Mouse (Mus musculus) heart, adult 2 months (tissue): ENCODE data around the gene Rnd2. TPM values are rescaled to one million over a fixed set of nuclear protein-coding genes. Genes with fewer than 3 reads are reported as not detected.
"Not testable (repeated sequence)": the region's sequence is repeated elsewhere in the genome, so short reads cannot be mapped to it uniquely, and the experiment has no call there.

Experiments
- DNase-seq, 2 experiments: peaks; one replicate each; pipeline ENCODE4 v3.0.0; 2021
- H3K27ac ChIP-seq: fragments of 200-600 bp; 2 replicates; pipeline ENCODE4 v1.8.1; 2022
- H3K27me3 ChIP-seq: fragments of 200-500 bp; 2 replicates; pipeline ENCODE4 v1.6.1; 2012; ENCODE audit warnings: mild to moderate bottlenecking, low read length, inconsistent platforms, mixed read lengths; ENCODE audit not compliant: control insufficient read depth, insufficient read depth
- H3K36me3 ChIP-seq: fragments of 200-500 bp; 2 replicates; pipeline ENCODE4 v1.6.1; 2012; ENCODE audit warnings: low read length, inconsistent platforms; ENCODE audit not compliant: control insufficient read depth, insufficient read depth
- H3K4me1 ChIP-seq: fragments of 200-500 bp; 2 replicates; pipeline ENCODE4 v1.6.1; 2011; ENCODE audit warnings: low read length; ENCODE audit not compliant: control insufficient read depth, insufficient read depth
- H3K4me3 ChIP-seq: fragments of 200-600 bp; 2 replicates; pipeline ENCODE4 v1.8.1; 2022
- H3K79me2 ChIP-seq: fragments of 200-500 bp; replicated peaks from 2 replicates; pipeline ENCODE4 v1.6.1; 2012; ENCODE audit warnings: mild to moderate bottlenecking, inconsistent platforms, low read length, moderate library complexity, mixed read lengths; ENCODE audit not compliant: control insufficient read depth, insufficient read depth
- H3K9ac ChIP-seq: fragments of 200-500 bp; 2 replicates; pipeline ENCODE4 v1.6.1; 2012; ENCODE audit warnings: low read depth, mild to moderate bottlenecking, control low read depth, inconsistent platforms, low read length, mixed read lengths
- CTCF ChIP-seq: fragments of 200-600 bp; IDR thresholded peaks from 2 replicates; pipeline ENCODE4 v1.8.1; 2022; ENCODE audit warnings: antibody characterized with exemption, mild to moderate bottlenecking, moderate library complexity
- EP300 ChIP-seq: fragments of 200-500 bp; IDR thresholded peaks from 2 replicates; pipeline ENCODE4 v1.6.1; 2011; ENCODE audit warnings: low read depth, low read length, control low read depth; ENCODE audit not compliant: insufficient read depth
- POLR2A ChIP-seq: fragments of 200-500 bp; IDR thresholded peaks from 2 replicates; pipeline ENCODE4 v1.6.1; 2011; ENCODE audit warnings: mild to moderate bottlenecking, low read depth, low read length, control low read depth; ENCODE audit not compliant: insufficient read depth
- WGBS: fragments of 180-500 bp; shearing (Covaris S2); methylation state at CpG from one replicate; pipeline ENCODE4 v1.1.7; 2018; 5-methylcytosine and 5-hydroxymethylcytosine counted together
- intact Hi-C: fragments of 180-260 bp; cut with DNase I; formaldehyde crosslinking; loops from one replicate; pipeline ENCODE4 v1.15.1; 2025
- polyA plus RNA-seq: library from polyadenylated mRNA; depleted of rRNA; stranded (reverse); fragments of >200 nt; gene quantifications from 2 replicates; pipeline ENCODE4 v1.2.3, GENCODE M21; 2012
- total RNA-seq, 2 experiments: library from RNA; stranded (reverse); gene quantifications; 2 replicates each; pipeline ENCODE4 v1.2.3; 2021

Rnd2 gene
- total and polyA plus RNA-seq, 3 experiments, result 5.8 to 8.0 (median 6.5) TPM

DNA sequence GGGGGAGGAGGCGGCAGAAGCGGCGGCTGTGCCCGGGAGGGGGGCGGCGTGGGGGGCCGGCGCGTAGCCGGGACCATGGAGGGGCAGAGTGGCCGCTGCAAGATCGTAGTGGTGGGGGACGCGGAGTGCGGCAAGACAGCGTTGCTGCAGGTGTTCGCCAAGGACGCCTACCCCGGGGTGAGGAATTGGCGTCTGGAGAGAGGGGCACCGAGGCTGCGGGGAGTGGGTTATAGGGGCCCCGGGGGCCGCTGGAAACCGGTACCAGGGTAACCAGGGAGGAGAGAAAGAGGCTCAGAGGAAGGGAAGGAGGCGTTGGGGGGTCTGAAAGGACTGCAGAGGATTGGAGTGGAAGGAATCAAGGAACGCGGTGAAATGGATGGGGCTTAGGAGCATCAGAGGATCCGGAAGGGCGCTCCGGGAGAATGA lies 3.5 kb downstream of the Rnd2 start:
- DNase-seq, result no peak
- Histone ChIP-seq H3K36me3 (no peaks in the 10 kb centered on the region), H3K27ac (peak overlapping the region; percentile 65), H3K27me3 (no peaks in the 10 kb centered on the region), H3K9ac (peak overlapping the region; percentile 81), H3K79me2 (no peaks in the 10 kb centered on the region), H3K4me1 (peaks cover 3% of the 10 kb centered on the region), H3K4me3 (peak overlapping the region; percentile 68)
- 1% methylated on average over 27 of the region's 31 CpGs for WGBS
- intact Hi-C loops, result loop anchor here (5.0 kb wide), 1 partner anchor 84 kb away; the partner anchor contains the start of genes Brca1 and Nbr1
- TF ChIP-seq EP300 (no peak), CTCF (no peak), POLR2A (no peak)

GRCm38 (mm10) chr11:101468731-101469130 lies 3.9 kb downstream of the Rnd2 start:
- intact Hi-C loops, result loop anchor here (5.0 kb wide), 1 partner anchor 84 kb away; the partner anchor contains the start of genes Brca1 and Nbr1
- H3K36me3 ChIP-seq, result no peaks in the 10 kb centered on the region
- peak overlapping the region; percentile 65; the same call in 1 of the 2 replicates for H3K27ac ChIP-seq
- peaks cover 3% of the 10 kb centered on the region for H3K4me1 ChIP-seq
- TF ChIP-seq EP300 (no peak), POLR2A (no peak), CTCF (no peak)
- DNase-seq, result peak in 1 of 2 experiments; percentile 41
- WGBS, result 14% methylated on average over 13 of the region's 13 CpGs
- no peaks in the 10 kb centered on the region for H3K79me2 ChIP-seq
- H3K27me3 ChIP-seq, result no peaks in the 10 kb centered on the region
- H3K4me3 ChIP-seq, result peak overlapping the region; percentile 68
- peak overlapping the region; percentile 81; the same call in 1 of the 2 replicates for H3K9ac ChIP-seq

DNA sequence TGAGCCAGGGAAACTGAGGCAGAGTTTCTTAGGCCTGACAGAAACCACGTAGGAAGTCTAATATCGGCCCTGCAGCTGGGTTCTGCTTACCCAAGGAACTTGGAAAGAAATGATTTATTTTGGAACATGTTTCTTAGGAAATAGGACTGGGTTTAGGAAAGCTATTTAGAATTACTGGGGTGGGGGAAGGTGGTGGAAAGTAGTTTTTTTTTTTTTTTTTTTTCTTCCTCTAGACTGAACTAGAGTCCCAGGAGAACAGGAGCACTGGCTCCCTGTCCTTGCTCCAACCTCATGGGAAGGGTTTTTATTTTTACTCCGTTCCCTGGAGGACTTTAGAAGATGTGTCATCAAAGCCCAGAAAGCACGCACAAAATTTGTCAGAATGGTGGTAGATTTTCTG lies 4.4 kb downstream of the Rnd2 start:
- Histone ChIP-seq H3K79me2 (no peaks in the 10 kb centered on the region), H3K9ac (no peak overlapping the region), H3K27ac (peak overlapping the region; percentile 65; the same call in 1 of the 2 replicates), H3K27me3 (no peaks in the 10 kb centered on the region), H3K36me3 (no peaks in the 10 kb centered on the region), H3K4me3 (no peak overlapping the region; the same call in 1 of the 2 replicates), H3K4me1 (peaks cover 3% of the 10 kb centered on the region)
- DNase-seq, result no peak
- intact Hi-C loops, result loop anchor here (5.0 kb wide), 1 partner anchor 83 kb away; the partner anchor contains the start of genes Brca1 and Nbr1
- TF ChIP-seq CTCF (no peak), POLR2A (no peak), EP300 (no peak)
- WGBS, result 66% methylated on average over 4 of the region's 4 CpGs

DNA sequence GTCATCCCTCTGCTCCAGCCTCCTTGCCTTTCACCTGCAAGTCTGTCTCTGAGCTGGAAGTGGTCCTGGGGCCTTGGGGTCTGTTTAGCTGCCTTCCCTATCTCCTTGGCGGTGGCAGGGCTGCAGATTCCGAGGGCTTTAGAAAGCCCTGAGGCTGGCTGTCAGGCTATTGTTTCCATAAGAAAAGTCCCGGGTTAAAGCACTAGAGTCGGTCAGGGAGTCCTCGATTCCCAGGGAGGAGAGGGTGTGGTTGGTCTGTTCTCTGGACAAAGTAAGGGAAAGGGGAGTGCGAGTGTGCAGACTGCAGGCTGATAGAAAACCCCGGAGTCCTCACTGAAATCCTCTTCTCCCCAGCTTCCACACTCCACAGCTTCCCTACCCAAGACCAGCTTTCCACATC lies 5.4 kb downstream of the Rnd2 start:
- no peak overlapping the region for H3K9ac ChIP-seq
- H3K4me1 ChIP-seq, result peaks cover 3% of the 10 kb centered on the region
- H3K4me3 ChIP-seq, result no peak overlapping the region
- no peak for DNase-seq
- no peak overlapping the region for H3K27ac ChIP-seq
- intact Hi-C loops, result no loop called here
- no peaks in the 10 kb centered on the region for H3K79me2 ChIP-seq
- WGBS, result 32% methylated on average over 7 of the region's 7 CpGs
- H3K36me3 ChIP-seq, result no peaks in the 10 kb centered on the region
- TF ChIP-seq CTCF (no peak), EP300 (no peak), POLR2A (no peak)
- no peaks in the 10 kb centered on the region for H3K27me3 ChIP-seq

DNA sequence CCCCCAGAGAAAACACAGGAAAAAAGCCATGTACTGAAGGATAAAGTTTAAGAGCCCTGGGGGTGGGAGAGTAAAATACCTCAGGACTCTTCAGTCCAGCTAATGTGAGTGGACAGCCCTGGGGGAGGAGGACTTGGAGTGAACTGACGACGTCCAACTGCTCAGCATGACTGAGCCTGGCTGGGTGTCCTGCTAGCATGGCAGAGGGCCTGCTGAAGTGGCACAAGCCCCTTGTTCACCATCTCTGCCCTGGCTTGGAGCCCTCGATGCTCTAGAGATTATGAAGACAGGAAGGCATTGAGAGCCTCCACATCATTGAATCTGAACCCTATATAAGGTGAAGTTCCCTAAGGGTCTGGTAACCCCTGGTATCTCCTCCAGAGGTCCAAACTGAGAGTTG lies 7.1 kb downstream of the Rnd2 start:
- DNase-seq, result no peak
- Histone ChIP-seq H3K4me3 (no peak overlapping the region), H3K36me3 (no peaks in the 10 kb centered on the region), H3K79me2 (no peaks in the 10 kb centered on the region), H3K4me1 (peaks cover 1% of the 10 kb centered on the region), H3K9ac (no peak overlapping the region), H3K27ac (no peak overlapping the region), H3K27me3 (no peaks in the 10 kb centered on the region)
- intact Hi-C loops, result no loop called here
- TF ChIP-seq POLR2A (no peak), CTCF (no peak), EP300 (no peak)
- WGBS, result 48% methylated on average over 3 of the region's 3 CpGs

DNA sequence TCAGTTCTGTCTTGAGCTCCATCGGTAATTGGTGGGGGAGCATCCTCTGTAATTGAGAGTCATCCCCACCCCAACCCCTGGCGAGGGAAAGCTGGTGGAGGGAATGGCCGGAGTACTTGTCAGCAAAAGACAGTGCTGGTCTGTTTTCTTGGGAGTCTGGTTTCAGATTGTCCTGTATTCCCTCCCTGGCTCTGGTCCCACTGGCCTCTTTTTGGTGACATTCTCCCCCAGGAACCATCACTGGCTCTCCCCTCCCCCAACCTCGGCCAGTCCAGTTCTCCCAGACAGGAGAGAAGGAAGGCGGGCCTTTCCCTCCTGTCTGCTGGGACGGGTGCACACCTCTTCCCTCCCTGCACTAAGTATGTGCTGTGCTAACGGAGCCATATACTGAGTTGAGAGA lies 7.5 kb downstream of the Rnd2 start:
- TF ChIP-seq POLR2A (no peak), CTCF (no peak), EP300 (no peak)
- DNase-seq, result no peak
- H3K9ac ChIP-seq, result no peak overlapping the region
- intact Hi-C loops, result no loop called here
- WGBS, result 61% methylated on average over 7 of the region's 7 CpGs
- no peaks in the 10 kb centered on the region for H3K36me3 ChIP-seq
- H3K27ac ChIP-seq, result no peak overlapping the region
- H3K4me3 ChIP-seq, result no peak overlapping the region
- no peaks in the 10 kb centered on the region for H3K27me3 ChIP-seq
- no peaks in the 10 kb centered on the region for H3K79me2 ChIP-seq
- H3K4me1 ChIP-seq, result no peaks in the 10 kb centered on the region; the same call in 1 of the 2 replicates

GRCm38 (mm10) chr11:101473686-101474085 lies 8.9 kb downstream of the Rnd2 start:
- H3K27me3 ChIP-seq, H3K27ac ChIP-seq, intact Hi-C loops, H3K36me3 ChIP-seq, H3K4me3 ChIP-seq, H3K79me2 ChIP-seq, H3K4me1 ChIP-seq, H3K9ac ChIP-seq, DNase-seq: not testable (repeated sequence)
- 82% methylated on average over 1 of the region's 1 CpGs for WGBS
